Mouse (Mus musculus) c-Kit-positive CD71-negative TER-119-negative erythroid progenitor cells, embryonic 14.5 days (primary cell): ENCODE measurements around the gene Rps19.
A peak's percentile ranks its signal among the peaks of the same experiment; 100 is the strongest.
"Not testable (repeated sequence)": the region's sequence is repeated elsewhere in the genome, so short reads cannot be mapped to it uniquely, and the experiment has no call there.

ENCODE experiments used
- DNase-seq: peaks from one replicate; pipeline ENCODE4 v3.0.0-alpha.2; 2013; ENCODE audit warnings: low read depth

The Rps19 gene

GRCm38 (mm10) chr7:24883896-24884692 lies at the start of gene Rps19:
TSS of gene Rps19 (plus strand) at chr7:24884371.
- DNase-seq: peak; percentile 99

GRCm38 (mm10) chr7:24838732-24839409 lies 45.3 kb upstream of the Rps19 start:
- DNase-seq: not testable (repeated sequence)

- DNase-seq: no peak
Observed at GRCm38 (mm10) chr7:24839410-24839808, 44.8 kb upstream of the Rps19 start.

- no peak for DNase-seq
Observed at GRCm38 (mm10) chr7:24840331-24840730, 43.8 kb upstream of the Rps19 start.

GRCm38 (mm10) chr7:24841009-24841408 lies 43.2 kb upstream of the Rps19 start:
- DNase-seq: no peak

GRCm38 (mm10) chr7:24844144-24844543 lies 40.0 kb upstream of the Rps19 start:
- no peak for DNase-seq

GRCm38 (mm10) chr7:24845181-24845580 lies 39.0 kb upstream of the Rps19 start:
- no peak for DNase-seq

GRCm38 (mm10) chr7:24845713-24846112 lies 38.5 kb upstream of the Rps19 start:
- DNase-seq: peak; percentile 67

GRCm38 (mm10) chr7:24846576-24846975 lies 37.6 kb upstream of the Rps19 start:
- not testable (repeated sequence) for DNase-seq

- DNase-seq: no peak
Observed at GRCm38 (mm10) chr7:24850162-24850561, 34.0 kb upstream of the Rps19 start.

GRCm38 (mm10) chr7:24850899-24851303 lies 33.3 kb upstream of the Rps19 start:
- DNase-seq: peak; percentile 69

GRCm38 (mm10) chr7:24851596-24852325 lies 32.4 kb upstream of the Rps19 start:
- no peak for DNase-seq

- DNase-seq: peak; percentile 70
Observed at GRCm38 (mm10) chr7:24852557-24853232, 31.5 kb upstream of the Rps19 start.

GRCm38 (mm10) chr7:24853233-24853563 lies 31.0 kb upstream of the Rps19 start:
- DNase-seq: no peak

- DNase-seq: no peak
Observed at GRCm38 (mm10) chr7:24853695-24854094, 30.5 kb upstream of the Rps19 start.

- DNase-seq: no peak
Observed at GRCm38 (mm10) chr7:24856460-24857120, 27.6 kb upstream of the Rps19 start.

- no peak for DNase-seq
Observed at GRCm38 (mm10) chr7:24859234-24859633, 24.9 kb upstream of the Rps19 start.

- no peak for DNase-seq
Observed at GRCm38 (mm10) chr7:24861913-24862312, 22.3 kb upstream of the Rps19 start, which contains the start of gene Gm9844. TSS of gene Gm9844 (plus strand) at chr7:24862213.

GRCm38 (mm10) chr7:24862853-24863252 lies 21.3 kb upstream of the Rps19 start:
- DNase-seq: no peak

- DNase-seq: no peak
Observed at GRCm38 (mm10) chr7:24864156-24864555, 20.0 kb upstream of the Rps19 start.

GRCm38 (mm10) chr7:24869080-24869479 lies 15.1 kb upstream of the Rps19 start:
- DNase-seq: no peak
